Mouse (Mus musculus) heart, embryonic 14.5 days (tissue): Measurements from ENCODE around the gene Miip. TPM values are rescaled to one million over a fixed set of nuclear protein-coding genes. Genes with fewer than 3 reads are reported as not detected.
"Not testable (repeated sequence)": the region's sequence is repeated elsewhere in the genome, so short reads cannot be mapped to it uniquely, and the experiment has no call there.

Experiments
- ATAC-seq: fragments of 200-750 bp; cut with Nextera tagmentation; 2 replicates; pipeline ENCODE4 v1.8.0; 2017; ENCODE audit warnings: low read depth, moderate TSS enrichment; ENCODE audit not compliant: insufficient number of reproducible peaks, insufficient read depth, low FRiP score
- H3K27ac ChIP-seq, 2 experiments: fragments of 200-500 bp in 1 of 2; fragments of 300-500 bp in 1 of 2; sonication (generic) in 1 of 2; replicated peaks in 1 of 2; 2 replicates each; pipeline ENCODE4 v1.5.1; 2012 to 2014; ENCODE audit warnings: low read depth in 2 of 2, low read length in 2 of 2, control low read depth in 1 of 2, mild to moderate bottlenecking in 1 of 2, mixed read lengths in 1 of 2; ENCODE audit not compliant: control insufficient read depth in 1 of 2, insufficient read depth in 1 of 2
- H3K27me3 ChIP-seq: fragments of 300-500 bp; sonication (generic); 2 replicates; pipeline ENCODE4 v1.6.1; 2014; ENCODE audit warnings: mild to moderate bottlenecking, low read length, control low read depth; ENCODE audit not compliant: control insufficient read depth, insufficient read depth
- H3K36me3 ChIP-seq: fragments of 300-500 bp; sonication (generic); 2 replicates; pipeline ENCODE4 v1.6.1; 2014; ENCODE audit warnings: mild to moderate bottlenecking, control low read depth, low read length, mixed read lengths; ENCODE audit not compliant: control insufficient read depth, insufficient read depth
- H3K4me1 ChIP-seq, 2 experiments: fragments of 200-500 bp in 1 of 2; fragments of 300-500 bp in 1 of 2; sonication (generic) in 1 of 2; 2 replicates each; pipeline ENCODE4 v1.6.1; 2012 to 2014; ENCODE audit warnings: low read length in 2 of 2, control low read depth in 1 of 2, mixed read lengths in 1 of 2; ENCODE audit not compliant: control insufficient read depth in 2 of 2, insufficient read depth in 2 of 2
- H3K4me2 ChIP-seq: fragments of 300-500 bp; sonication (generic); 2 replicates; pipeline ENCODE4 v1.6.1; 2014; ENCODE audit warnings: mild to moderate bottlenecking, low read length
- H3K4me3 ChIP-seq, 2 experiments: fragments of 200-500 bp in 1 of 2; fragments of 300-500 bp in 1 of 2; sonication (generic) in 1 of 2; 2 replicates each; pipeline ENCODE4 v1.5.1; 2012 to 2014; ENCODE audit warnings: low read length in 2 of 2, mild to moderate bottlenecking in 2 of 2, control low read depth in 1 of 2, low read depth in 1 of 2, moderate library complexity in 1 of 2; ENCODE audit not compliant: control insufficient read depth in 1 of 2, insufficient read depth in 1 of 2
- H3K9ac ChIP-seq: fragments of 300-500 bp; sonication (generic); 2 replicates; pipeline ENCODE4 v1.6.1; 2014; ENCODE audit warnings: mild to moderate bottlenecking, low read length
- H3K9me3 ChIP-seq: fragments of 300-500 bp; sonication (generic); 2 replicates; pipeline ENCODE4 v1.6.1; 2016; ENCODE audit warnings: low read length, control low read depth; ENCODE audit not compliant: control insufficient read depth
- WGBS: fragments of 180-500 bp; shearing (Covaris S2); extraction: QIAGEN DNeasy Blood & Tissue Kit; methylation state at CpG from one replicate; pipeline ENCODE4 v1.1.7; 2014; 5-methylcytosine and 5-hydroxymethylcytosine counted together
- polyA plus RNA-seq: library from polyadenylated mRNA; unstranded; fragments of >200 nt; fragmentation: Nextera tagmentation; extraction: Ambion mirVana; gene quantifications from 2 replicates; pipeline ENCODE4 v1.2.1, GENCODE M21; 2014

The Miip gene
- polyA plus RNA-seq, 1 experiment from 2014 or later: 18.9 TPM

DNA sequence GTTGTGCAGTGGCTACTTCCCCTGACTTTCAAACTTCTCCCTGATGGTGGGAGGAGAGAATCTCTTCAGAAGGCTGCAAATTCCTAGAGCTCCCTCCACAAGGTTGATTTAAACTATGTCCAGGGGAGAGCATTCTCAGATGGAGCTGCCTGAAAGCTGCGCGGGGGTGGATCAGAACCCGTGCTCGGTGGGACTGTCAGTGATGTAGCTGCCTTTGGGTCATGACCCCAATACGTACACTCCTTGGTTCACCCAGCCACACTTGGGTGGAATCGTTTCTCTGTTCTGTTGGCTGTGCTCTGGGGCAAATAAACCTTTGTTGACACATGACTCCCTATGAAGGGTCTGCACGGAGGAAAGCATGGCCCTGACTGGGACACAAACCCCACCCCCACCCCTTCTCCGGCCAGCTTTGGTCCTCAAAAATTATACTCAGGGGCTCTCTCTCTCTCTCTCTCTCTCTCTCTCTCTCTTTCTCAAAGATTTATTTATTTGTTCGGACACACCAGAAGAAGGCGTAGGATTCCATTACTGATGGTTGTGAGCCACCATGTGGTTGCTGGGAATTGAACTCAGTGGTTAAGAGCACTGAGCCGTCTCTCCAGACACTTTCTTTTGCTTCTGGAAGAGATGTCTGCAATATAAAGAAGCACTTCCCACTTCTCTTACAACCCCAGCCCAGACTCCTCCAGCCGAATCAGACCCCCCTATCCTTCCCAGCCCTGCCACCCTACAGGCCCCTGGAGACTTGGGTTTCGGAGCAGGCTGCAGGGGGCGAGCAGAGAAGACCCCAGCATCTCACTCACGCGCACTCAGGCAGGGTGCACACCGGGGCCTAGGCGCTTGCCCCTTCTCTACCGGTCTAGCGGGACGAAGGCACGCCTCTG is 810 bp downstream of the Miip start:
- Histone ChIP-seq H3K27ac (peak overlapping the region; percentile 78 to 84), H3K4me1 (peaks cover 8 to 22% of the 10 kb centered on the region in 2 experiments), H3K9me3 (no peaks in the 10 kb centered on the region), H3K36me3 (peaks cover 46% of the 10 kb centered on the region), H3K4me2 (peak overlapping the region; percentile 69), H3K9ac (peak overlapping the region; percentile 78), H3K4me3 (peak overlapping the region; percentile 77 to 98), H3K27me3 (no peaks in the 10 kb centered on the region)
- 7% methylated on average over 22 of the region's 22 CpGs for WGBS
- ATAC-seq: no peak

DNA sequence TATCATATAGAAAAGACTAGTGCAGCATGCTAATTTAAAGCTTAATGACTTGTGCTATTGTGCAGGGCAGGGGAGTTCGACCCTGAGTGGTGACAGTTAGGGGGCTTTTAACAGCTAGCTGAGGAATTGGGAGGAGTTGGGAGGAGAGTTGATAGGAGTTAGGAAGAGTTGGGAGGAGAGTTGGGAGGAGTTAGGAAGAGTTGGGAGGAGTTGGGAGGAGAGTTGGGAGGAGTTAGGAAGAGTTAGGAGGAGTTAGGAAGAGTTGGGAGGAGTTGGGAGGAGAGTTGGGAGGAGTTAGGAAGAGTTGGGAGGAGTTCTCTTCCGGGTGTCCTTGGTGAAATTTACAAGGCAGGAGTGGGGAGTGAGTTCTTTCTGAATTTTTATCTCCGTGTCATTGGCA is 1.8 kb downstream of the Miip start:
- not testable (repeated sequence) for H3K27ac ChIP-seq, H3K4me2 ChIP-seq, H3K27me3 ChIP-seq, H3K9me3 ChIP-seq, H3K4me3 ChIP-seq, ATAC-seq, H3K9ac ChIP-seq
- Histone ChIP-seq H3K36me3 (peaks cover 46% of the 10 kb centered on the region), H3K4me1 (peaks cover 8 to 22% of the 10 kb centered on the region in 2 experiments)
- 33% methylated on average over 3 of the region's 3 CpGs for WGBS

DNA sequence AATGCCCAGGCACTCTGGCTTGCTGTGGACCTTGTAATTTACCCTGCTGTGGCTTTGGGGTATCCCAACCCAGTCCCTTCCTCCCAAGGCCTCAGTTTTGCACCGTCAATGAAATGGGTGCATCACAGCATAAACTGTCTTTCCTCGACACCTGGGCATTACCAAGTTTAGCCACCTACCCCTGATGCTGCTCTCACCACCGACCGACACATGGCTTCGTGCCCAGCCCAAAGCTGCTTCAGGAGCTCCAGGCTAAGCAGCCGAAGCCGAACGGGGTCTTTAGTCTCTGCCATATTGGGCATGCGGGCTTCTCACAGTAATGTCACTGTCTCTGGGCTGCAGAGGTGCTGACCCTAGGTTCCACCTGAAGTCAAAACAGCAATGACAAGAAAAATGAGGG is 2.6 kb downstream of the Miip start:
- H3K27ac ChIP-seq: no peak overlapping the region
- H3K27me3 ChIP-seq: no peaks in the 10 kb centered on the region
- no peak overlapping the region for H3K9ac ChIP-seq
- H3K4me2 ChIP-seq: no peak overlapping the region
- peaks cover 8 to 22% of the 10 kb centered on the region in 2 experiments for H3K4me1 ChIP-seq
- no peaks in the 10 kb centered on the region for H3K9me3 ChIP-seq
- H3K4me3 ChIP-seq: no peak overlapping the region
- ATAC-seq: no peak
- H3K36me3 ChIP-seq: peaks cover 50% of the 10 kb centered on the region
- 92% methylated on average over 9 of the region's 9 CpGs for WGBS

DNA sequence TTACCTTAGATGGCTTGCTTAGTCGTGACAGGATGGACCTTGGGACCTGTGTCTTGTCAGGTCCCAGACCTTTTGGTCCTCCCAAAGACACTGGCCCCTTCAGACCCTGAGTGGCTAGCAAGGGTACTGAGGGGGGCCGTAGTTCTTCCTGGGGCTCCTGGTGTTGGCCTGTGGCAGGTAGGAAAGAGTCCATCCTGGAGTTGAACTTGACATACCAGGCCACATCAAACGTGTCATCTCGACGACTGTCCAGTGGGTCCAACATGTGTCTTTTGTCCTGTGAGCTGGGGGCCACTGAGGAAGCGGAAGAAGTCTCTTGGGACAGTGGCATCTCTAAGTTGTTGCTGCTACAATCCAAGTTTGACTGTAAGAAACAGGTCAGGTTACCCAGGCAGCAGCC is 3.0 kb downstream of the Miip start:
- Histone ChIP-seq H3K36me3 (peaks cover 52% of the 10 kb centered on the region), H3K27me3 (no peaks in the 10 kb centered on the region), H3K4me3 (no peak overlapping the region), H3K9ac (no peak overlapping the region), H3K4me1 (peaks cover 8 to 20% of the 10 kb centered on the region in 2 experiments), H3K9me3 (no peaks in the 10 kb centered on the region), H3K4me2 (no peak overlapping the region), H3K27ac (no peak overlapping the region)
- 92% methylated on average over 6 of the region's 6 CpGs for WGBS
- ATAC-seq: no peak

DNA sequence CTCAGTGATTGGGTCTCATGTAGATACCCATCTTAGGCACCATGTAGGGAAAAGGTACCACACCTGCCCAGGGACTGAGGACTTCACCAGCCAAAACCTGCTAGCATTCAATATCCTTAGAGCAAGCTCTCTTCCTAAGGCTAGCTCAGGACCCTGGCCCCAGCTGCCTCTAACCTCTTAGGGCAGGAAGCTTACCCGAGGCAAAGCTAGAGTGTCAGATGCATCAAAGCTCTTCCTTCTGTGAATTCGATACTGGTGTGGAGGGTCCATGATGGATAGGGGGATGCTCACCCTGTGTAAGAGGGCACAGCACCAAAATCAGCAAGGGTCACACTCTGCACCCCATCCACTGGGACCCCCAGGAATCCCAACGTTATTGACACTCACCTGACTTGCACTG is 6.6 kb downstream of the Miip start:
- H3K36me3 ChIP-seq: peaks cover 55% of the 10 kb centered on the region
- H3K9me3 ChIP-seq: no peaks in the 10 kb centered on the region
- no peaks in the 10 kb centered on the region for H3K27me3 ChIP-seq
- no peak for ATAC-seq
- no peaks in the 10 kb centered on the region for H3K4me1 ChIP-seq
- no peak overlapping the region for H3K27ac ChIP-seq
- H3K9ac ChIP-seq: no peak overlapping the region
- H3K4me3 ChIP-seq: no peak overlapping the region
- 78% methylated on average over 3 of the region's 3 CpGs for WGBS
- H3K4me2 ChIP-seq: no peak overlapping the region

DNA sequence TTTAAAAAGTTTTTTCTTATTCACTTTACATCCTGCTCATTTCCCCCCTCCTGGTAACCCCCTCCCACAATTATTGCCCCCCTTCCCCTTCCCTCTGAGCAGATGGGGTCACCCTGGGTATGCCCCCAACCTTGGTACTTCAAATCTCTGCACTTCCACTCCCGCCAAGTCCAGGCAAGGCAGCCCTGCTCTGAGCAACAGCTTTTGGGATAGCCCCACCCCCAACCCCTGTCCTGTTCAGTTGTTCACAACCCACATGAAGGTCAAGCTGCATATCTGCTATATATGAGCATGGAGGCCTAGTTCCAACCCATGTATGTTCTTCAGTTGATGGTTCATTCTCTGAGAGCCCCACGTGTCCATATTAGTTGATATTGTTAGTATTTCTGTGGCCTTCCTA is 17.8 kb downstream of the Miip start:
- 73% methylated on average over 2 of the region's 2 CpGs for WGBS
- no peak overlapping the region for H3K4me3 ChIP-seq

DNA sequence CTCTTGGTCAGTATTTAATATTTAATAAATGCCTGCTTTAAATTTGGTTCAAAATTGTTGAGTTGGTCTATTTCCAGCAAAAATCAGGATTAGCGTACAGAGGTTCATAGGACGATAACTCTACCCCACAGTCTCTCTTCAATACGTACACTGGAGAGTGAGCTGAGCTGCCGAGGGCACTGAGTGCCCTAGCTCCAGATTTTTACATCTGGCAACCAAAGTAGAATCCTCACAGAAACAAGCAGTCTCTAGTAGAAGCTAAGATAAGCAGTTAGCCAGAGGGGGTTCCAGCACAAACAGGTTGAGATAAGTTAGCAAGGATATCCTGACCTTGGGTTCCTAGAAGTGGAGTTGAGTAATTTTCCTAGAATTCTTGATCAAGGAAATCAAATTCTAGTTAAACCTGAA is 20.0 kb downstream of the Miip start:
- no peaks in the 10 kb centered on the region for H3K9me3 ChIP-seq
- peaks cover 4% of the 10 kb centered on the region; the same call in 1 of the 2 replicates for H3K36me3 ChIP-seq
- H3K4me2 ChIP-seq: peak overlapping the region; percentile 86
- peak overlapping the region; percentile 2 to 64; a peak in 2 of 4 replicates for H3K27ac ChIP-seq
- H3K4me1 ChIP-seq: peaks cover 0 to 12% of the 10 kb centered on the region in 2 experiments; a peak in 1 of 4 replicates
- peak; percentile 66 for ATAC-seq
- H3K27me3 ChIP-seq: no peaks in the 10 kb centered on the region
- 5% methylated on average over 4 of the region's 4 CpGs for WGBS
- peak overlapping the region; percentile 91 to 100 for H3K4me3 ChIP-seq
- H3K9ac ChIP-seq: peak overlapping the region; percentile 86

More for the DNA sequence above, 17.8 kb downstream of the Miip start:
- H3K36me3 ChIP-seq: no peaks in the 10 kb centered on the region
- no peak overlapping the region for H3K27ac ChIP-seq
- H3K9me3 ChIP-seq: no peaks in the 10 kb centered on the region
- no peak overlapping the region for H3K4me2 ChIP-seq
- H3K4me1 ChIP-seq: peaks cover 0 to 12% of the 10 kb centered on the region in 2 experiments; a peak in 1 of 4 replicates
- no peaks in the 10 kb centered on the region for H3K27me3 ChIP-seq
- H3K9ac ChIP-seq: no peak overlapping the region
- peak; percentile 24; the same call in 1 of the 2 replicates for ATAC-seq
